Mouse (Mus musculus): ENCODE measurements around the gene C530008M17Rik. TPM values are rescaled to one million over a fixed set of nuclear protein-coding genes. Genes with fewer than 3 reads are reported as not detected.

The C530008M17Rik gene
- polyA plus RNA-seq, 1 experiment from 2014 or later = 7.4 TPM

DNA sequence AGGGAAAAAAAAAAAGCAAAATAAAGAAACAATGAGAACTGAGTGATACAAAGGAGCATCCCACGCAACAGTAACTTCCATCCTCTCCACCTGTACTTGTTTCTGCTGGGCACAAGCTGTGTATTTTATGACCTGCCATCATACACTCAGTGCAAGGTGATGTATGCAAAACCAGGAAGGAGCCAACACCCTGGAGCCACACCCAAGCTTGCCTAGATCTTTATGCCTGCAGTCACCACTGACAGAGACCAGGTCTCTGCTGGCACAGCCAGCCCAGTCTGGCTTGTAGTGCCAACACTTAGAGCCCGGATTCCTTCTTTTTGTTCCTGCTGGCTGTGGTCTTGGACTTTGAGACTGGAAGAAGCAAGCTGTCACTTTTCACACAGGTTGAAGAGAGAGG is 185.5 kb downstream of the C530008M17Rik start:
- Histone ChIP-seq H3K9me3 (replicated peaks) (no peaks in the 10 kb centered on the region), H3K4me2 (no peak overlapping the region), H3K27me3 (no peaks in the 10 kb centered on the region), H3K36me3 (no peaks in the 10 kb centered on the region), H3K4me3 (replicated peaks) (no peak overlapping the region), H3K27ac (no peak overlapping the region), H3K4me1 (replicated peaks) (peaks cover 7% of the 10 kb centered on the region), H3K9ac (no peak overlapping the region)
- ATAC-seq (ENCODE audit: low read depth) (no peak), DNase-seq (no peak)
- 92% methylated on average over 2 of the region's 2 CpGs for WGBS (ENCODE audit: insufficient replicate concordance)

DNA sequence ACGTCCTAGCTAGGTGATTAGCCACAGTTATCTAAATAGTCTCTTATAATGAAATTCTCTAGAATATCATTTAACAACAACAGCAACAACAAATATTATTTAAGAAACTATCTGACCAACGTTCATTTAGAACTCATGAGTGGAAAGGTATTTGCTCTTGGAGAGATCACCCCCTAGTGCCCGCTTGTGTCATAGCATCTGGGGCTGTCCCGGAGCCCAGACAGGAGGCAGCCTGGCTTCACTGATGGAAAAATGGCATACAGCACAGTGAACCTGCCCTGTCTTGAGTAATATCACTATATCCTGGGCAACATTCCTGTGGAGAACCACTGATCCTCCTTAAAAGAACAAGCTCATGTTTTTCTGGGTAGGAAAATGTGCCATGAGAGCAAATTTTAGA is 187.1 kb downstream of the C530008M17Rik start:
- 15% methylated on average over 4 of the region's 4 CpGs for WGBS (ENCODE audit: insufficient replicate concordance)
- Histone ChIP-seq H3K27ac (no peak overlapping the region), H3K4me3 (replicated peaks) (no peak overlapping the region), H3K27me3 (no peaks in the 10 kb centered on the region), H3K9me3 (replicated peaks) (no peaks in the 10 kb centered on the region), H3K36me3 (no peaks in the 10 kb centered on the region), H3K4me1 (replicated peaks) (peaks cover 7% of the 10 kb centered on the region), H3K9ac (no peak overlapping the region), H3K4me2 (no peak overlapping the region)
- ATAC-seq (ENCODE audit: low read depth) (no peak), DNase-seq (peak; percentile 52)

DNA sequence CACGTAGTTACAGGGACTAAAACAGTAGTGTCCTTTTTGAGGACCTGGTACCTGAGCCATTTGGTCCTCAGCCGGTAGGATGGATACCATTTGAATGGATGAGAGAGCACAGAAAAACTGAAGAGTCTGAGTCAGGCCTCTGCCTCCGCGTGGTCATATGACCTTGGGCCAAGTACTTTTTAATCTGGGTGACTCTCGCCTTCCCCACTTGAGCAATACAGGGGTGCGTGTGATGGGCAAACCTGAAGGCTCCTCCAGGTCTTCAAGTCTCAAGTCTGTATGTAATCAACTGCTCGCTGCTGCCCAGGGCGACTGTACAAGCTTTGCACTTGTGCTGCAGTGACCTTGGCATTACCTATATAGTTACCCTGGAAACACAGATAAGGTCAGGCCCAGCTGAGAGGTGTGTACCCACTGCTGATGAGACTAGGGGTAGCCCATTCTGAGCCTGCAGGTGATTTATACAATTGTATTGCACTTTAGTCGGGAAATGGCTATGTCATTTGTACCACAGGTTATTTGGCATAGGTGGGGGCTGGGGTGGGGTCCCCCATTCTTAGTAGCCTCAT is 187.6 kb downstream of the C530008M17Rik start:
- peaks cover 7% of the 10 kb centered on the region for H3K4me1 ChIP-seq (replicated peaks)
- H3K27ac ChIP-seq = no peak overlapping the region
- WGBS (ENCODE audit: insufficient replicate concordance) = 77% methylated on average over 9 of the region's 9 CpGs
- no peaks in the 10 kb centered on the region for H3K36me3 ChIP-seq
- no peaks in the 10 kb centered on the region for H3K27me3 ChIP-seq
- ATAC-seq (ENCODE audit: low read depth) (no peak), DNase-seq (no peak)
- H3K4me3 ChIP-seq (replicated peaks) = no peak overlapping the region
- no peaks in the 10 kb centered on the region for H3K9me3 ChIP-seq (replicated peaks)
- H3K9ac ChIP-seq = no peak overlapping the region
- no peak overlapping the region for H3K4me2 ChIP-seq

DNA sequence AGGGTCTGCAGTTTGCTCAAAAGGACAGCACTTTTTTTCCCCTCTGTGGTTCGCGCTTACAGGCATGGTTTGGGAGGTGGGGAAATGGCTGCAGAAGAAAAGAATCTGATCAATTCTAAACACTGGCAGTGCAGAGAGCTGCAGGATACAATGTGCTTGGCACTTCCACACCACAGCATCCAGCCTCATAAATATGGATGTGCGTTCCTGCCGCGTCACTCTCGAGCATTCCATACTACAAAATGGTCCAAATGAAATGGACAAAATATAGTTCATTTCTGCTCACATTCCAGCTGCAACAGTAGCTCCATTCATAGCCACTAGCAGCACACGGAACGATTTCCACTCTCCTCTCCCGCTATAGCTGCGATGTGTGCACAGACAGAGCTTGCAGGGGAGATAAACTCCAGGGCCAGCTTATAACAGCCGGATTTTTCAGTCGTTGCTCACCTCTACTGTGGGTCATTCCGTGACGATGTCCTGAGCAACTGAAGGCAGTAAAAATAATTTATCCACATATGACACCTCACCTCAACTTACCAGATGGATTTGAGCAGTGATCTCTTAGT is 188.4 kb downstream of the C530008M17Rik start:
- DNase-seq (no peak), ATAC-seq (ENCODE audit: low read depth) (no peak)
- Histone ChIP-seq H3K36me3 (no peaks in the 10 kb centered on the region), H3K27ac (no peak overlapping the region), H3K4me2 (no peak overlapping the region), H3K9me3 (replicated peaks) (no peaks in the 10 kb centered on the region), H3K27me3 (no peaks in the 10 kb centered on the region), H3K4me3 (replicated peaks) (no peak overlapping the region), H3K4me1 (replicated peaks) (peaks cover 7% of the 10 kb centered on the region), H3K9ac (no peak overlapping the region)
- 87% methylated on average over 14 of the region's 14 CpGs for WGBS (ENCODE audit: insufficient replicate concordance)

GRCm38 (mm10) chr5:76847106-76847505 is 190.8 kb downstream of the C530008M17Rik start:
- H3K9ac ChIP-seq = no peak overlapping the region
- no peaks in the 10 kb centered on the region for H3K36me3 ChIP-seq
- H3K4me1 ChIP-seq (replicated peaks) = peaks cover 1% of the 10 kb centered on the region
- no peaks in the 10 kb centered on the region for H3K9me3 ChIP-seq (replicated peaks)
- H3K4me3 ChIP-seq (replicated peaks) = no peak overlapping the region
- no peak overlapping the region for H3K27ac ChIP-seq
- DNase-seq = no peak
- 81% methylated on average over 6 of the region's 6 CpGs for WGBS (ENCODE audit: insufficient replicate concordance)
- no peak overlapping the region for H3K4me2 ChIP-seq
- no peak for ATAC-seq (ENCODE audit: low read depth)
- no peaks in the 10 kb centered on the region for H3K27me3 ChIP-seq

- no peak overlapping the region for H3K4me2 ChIP-seq
- ATAC-seq (ENCODE audit: low read depth) (no peak), DNase-seq (no peak)
- H3K9ac ChIP-seq = no peak overlapping the region
- H3K4me3 ChIP-seq (replicated peaks) = no peak overlapping the region
- H3K27ac ChIP-seq = no peak overlapping the region
- no peaks in the 10 kb centered on the region for H3K9me3 ChIP-seq (replicated peaks)
- H3K36me3 ChIP-seq = no peaks in the 10 kb centered on the region
- WGBS (ENCODE audit: insufficient replicate concordance) = 59% methylated on average over 4 of the region's 4 CpGs
- peaks cover 3% of the 10 kb centered on the region; the same call in 1 of the 2 replicates for H3K4me1 ChIP-seq (replicated peaks)
- peaks cover 16% of the 10 kb centered on the region for H3K27me3 ChIP-seq
These were observed 195.0 kb downstream of the C530008M17Rik start for GRCm38 (mm10) chr5:76851316-76851715.

- Histone ChIP-seq H3K4me2 (no peak overlapping the region), H3K4me1 (replicated peaks) (peaks cover 15% of the 10 kb centered on the region), H3K9ac (no peak overlapping the region), H3K27ac (no peak overlapping the region), H3K27me3 (peaks cover 38% of the 10 kb centered on the region), H3K4me3 (replicated peaks) (no peak overlapping the region), H3K9me3 (replicated peaks) (no peaks in the 10 kb centered on the region), H3K36me3 (0 out of 2 replicates have a peak, but pooled peaks cover 4% of the 10 kb centered on the region)
- 10% methylated on average over 10 of the region's 10 CpGs for WGBS (ENCODE audit: insufficient replicate concordance)
- peak; percentile 80 for ATAC-seq (ENCODE audit: low read depth)
- peak; percentile 61 for DNase-seq
These were observed 197.2 kb downstream of the C530008M17Rik start for GRCm38 (mm10) chr5:76853549-76853948.

- Histone ChIP-seq H3K4me2 (peak overlapping the region; percentile 58), H3K4me1 (replicated peaks) (peaks cover 15% of the 10 kb centered on the region), H3K9me3 (replicated peaks) (no peaks in the 10 kb centered on the region), H3K36me3 (peaks cover 7% of the 10 kb centered on the region; the same call in 1 of the 2 replicates), H3K27ac (no peak overlapping the region), H3K9ac (no peak overlapping the region), H3K4me3 (replicated peaks) (peak overlapping the region; percentile 41), H3K27me3 (peaks cover 48% of the 10 kb centered on the region)
- DNase-seq = no peak
- 27% methylated on average over 25 of the region's 25 CpGs for WGBS (ENCODE audit: insufficient replicate concordance)
- no peak for ATAC-seq (ENCODE audit: low read depth)
These were observed 199.7 kb downstream of the C530008M17Rik start for GRCm38 (mm10) chr5:76855829-76856600.

- DNase-seq (no peak), ATAC-seq (ENCODE audit: low read depth) (no peak)
- Histone ChIP-seq H3K9me3 (replicated peaks) (no peaks in the 10 kb centered on the region), H3K9ac (no peak overlapping the region), H3K36me3 (peaks cover 7% of the 10 kb centered on the region; the same call in 1 of the 2 replicates), H3K27ac (no peak overlapping the region), H3K27me3 (peaks cover 48% of the 10 kb centered on the region), H3K4me1 (replicated peaks) (peaks cover 15% of the 10 kb centered on the region), H3K4me3 (replicated peaks) (peak overlapping the region; percentile 41), H3K4me2 (peak overlapping the region; percentile 58)
- 14% methylated on average over 62 of the region's 62 CpGs for WGBS (ENCODE audit: insufficient replicate concordance)
These were observed 201.0 kb downstream of the C530008M17Rik start for GRCm38 (mm10) chr5:76857103-76858015.

DNA sequence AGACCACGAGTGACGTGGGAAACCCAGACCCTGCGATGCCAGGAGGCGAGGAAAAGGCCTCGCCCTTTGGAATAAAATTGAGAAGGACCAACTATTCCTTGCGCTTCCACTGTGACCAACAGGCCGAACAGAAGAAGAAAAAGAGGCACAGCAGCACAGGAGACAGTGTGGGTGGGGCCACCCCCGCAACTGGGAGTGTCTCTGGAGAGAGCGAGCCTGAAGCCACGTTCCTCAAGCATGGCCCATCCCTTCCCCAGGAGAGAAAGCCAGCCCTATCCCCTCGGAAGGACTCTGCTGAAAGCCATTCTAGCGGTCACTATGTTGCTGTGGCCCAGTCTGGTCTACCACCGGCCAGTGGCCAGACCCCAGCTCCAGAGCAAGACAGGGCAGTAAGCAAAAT is 202.1 kb downstream of the C530008M17Rik start:
- ATAC-seq (ENCODE audit: low read depth) (no peak), DNase-seq (no peak)
- H3K4me3 ChIP-seq (replicated peaks) = no peak overlapping the region
- H3K36me3 ChIP-seq = peaks cover 7% of the 10 kb centered on the region; the same call in 1 of the 2 replicates
- no peak overlapping the region for H3K4me2 ChIP-seq
- no peak overlapping the region for H3K27ac ChIP-seq
- WGBS (ENCODE audit: insufficient replicate concordance) = 66% methylated on average over 13 of the region's 13 CpGs
- no peak overlapping the region for H3K9ac ChIP-seq
- H3K27me3 ChIP-seq = peaks cover 48% of the 10 kb centered on the region
- no peaks in the 10 kb centered on the region for H3K9me3 ChIP-seq (replicated peaks)
- peaks cover 15% of the 10 kb centered on the region for H3K4me1 ChIP-seq (replicated peaks)

- H3K4me2 ChIP-seq = no peak overlapping the region
- no peak overlapping the region for H3K9ac ChIP-seq
- H3K9me3 ChIP-seq (replicated peaks) = no peaks in the 10 kb centered on the region
- H3K27ac ChIP-seq = no peak overlapping the region
- WGBS (ENCODE audit: insufficient replicate concordance) = 76% methylated on average over 8 of the region's 8 CpGs
- DNase-seq (no peak), ATAC-seq (ENCODE audit: low read depth) (no peak)
- H3K36me3 ChIP-seq = peaks cover 4% of the 10 kb centered on the region
- H3K27me3 ChIP-seq = no peaks in the 10 kb centered on the region
- H3K4me3 ChIP-seq (replicated peaks) = no peak overlapping the region
- 0 out of 2 replicates have a peak, but pooled peaks cover 8% of the 10 kb centered on the region for H3K4me1 ChIP-seq (replicated peaks)
These were observed 210.5 kb downstream of the C530008M17Rik start for GRCm38 (mm10) chr5:76866819-76867218.

Data from liver, embryonic 13.5 days (tissue).